9 mouse cellular contexts compared by ENCODE assay signal in the genomic region with DNA sequence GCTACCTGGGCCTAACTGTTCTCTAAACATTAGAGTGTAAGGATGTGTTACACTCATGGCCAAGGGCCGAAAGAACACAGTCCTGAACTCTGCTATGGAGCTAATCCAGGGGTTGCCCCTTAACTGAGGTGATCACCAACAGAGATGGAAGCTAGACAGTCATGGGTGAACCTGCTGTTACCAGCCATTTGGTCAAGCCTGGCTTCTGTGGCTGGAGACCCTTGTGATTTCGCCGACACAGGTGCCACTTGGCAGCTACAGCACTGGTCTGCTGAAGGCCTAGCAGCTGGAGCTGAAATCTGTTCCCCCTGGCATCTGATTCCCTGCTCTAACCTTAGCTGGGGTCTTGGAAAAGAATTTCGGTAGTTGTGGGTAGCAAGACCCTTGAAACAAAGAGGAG. TPM values are rescaled to one million over a fixed set of nuclear protein-coding genes. Genes with fewer than 3 reads are reported as not detected.
A peak's percentile ranks its signal among the peaks of the same experiment; 100 is the strongest.
DNase-seq lines count a peak whose midpoint lies in the region; ATAC-seq and TF ChIP-seq lines count a peak whose summit lies in the region.
"Had no signal": no experiment of that assay in that cellular context is flagged by ENCODE, and none has a peak within 500 bp of the region (broad histone marks: within the 10 kb centered on the region; RNA-seq: fewer than 3 reads in every experiment).

No protein-coding gene starts in this region.

- DNase-seq in gastrocnemius, adult 2 months: no peak
- DNase-seq in gastrocnemius, postnatal 4 days (ENCODE audit: low spot score in 2 of 2): no peak
- no peak for DNase-seq in lung, postnatal 0 days (ENCODE audit: low spot score)
- no peak for DNase-seq in lung, postnatal 25 days (ENCODE audit: low spot score)
- no peak for DNase-seq in thymus, postnatal 4 days

- H3K4me1 ChIP-seq in lung, postnatal 0 days (ENCODE audit: insufficient read depth, low read depth, low read length): peaks cover 43% of the 10 kb centered on the region; the same call in 1 of the 2 replicates
- H3K4me1 ChIP-seq in limb, embryonic 15.5 days: peaks cover 83% of the 10 kb centered on the region

- no peaks in the 10 kb centered on the region for H3K27me3 ChIP-seq in lung, postnatal 0 days (replicated peaks; ENCODE audit: insufficient read depth, low read length)
- no peaks in the 10 kb centered on the region for H3K27me3 ChIP-seq in limb, embryonic 15.5 days

- H3K9ac ChIP-seq in lung, postnatal 0 days (replicated peaks; ENCODE audit: low read depth): no peak overlapping the region
- H3K9ac ChIP-seq in limb, embryonic 15.5 days: peak overlapping the region; percentile 23; the same call in 1 of the 2 replicates

- no peak for TF ChIP-seq CTCF in gastrocnemius, adult 2 months (IDR thresholded peaks at IDR 0.05)
- no peak for TF ChIP-seq CTCF in lung, postnatal 0 days (IDR thresholded peaks at IDR 0.05)

- peak overlapping the region; percentile 99 for H3K4me3 ChIP-seq in gastrocnemius, adult 2 months
- H3K4me3 ChIP-seq in lung, postnatal 0 days (ENCODE audit: low read depth, low read length): no peak overlapping the region; the same call in 1 of the 2 replicates
- peak overlapping the region; percentile 66; the same call in 1 of the 2 replicates for H3K4me3 ChIP-seq in limb, embryonic 15.5 days

- intact Hi-C loops in gastrocnemius, adult 2 months (cut with DNase I): no loop called here

- H3K27ac ChIP-seq in gastrocnemius, adult 2 months: peak overlapping the region; percentile 99
- H3K27ac ChIP-seq in lung, postnatal 0 days (ENCODE audit: low read length): peak overlapping the region; percentile 64; the same call in 1 of the 2 replicates
- peak overlapping the region; percentile 99 for H3K27ac ChIP-seq in limb, embryonic 15.5 days
- H3K27ac ChIP-seq: macrophage had no signal

- WGBS in lung, postnatal 0 days: 56% methylated on average over 4 of the region's 4 CpGs
- 78% methylated on average over 4 of the region's 4 CpGs for WGBS in limb, embryonic 15.5 days

- no peak for ATAC-seq in lung, postnatal 0 days
- ATAC-seq in limb, embryonic 15.5 days (ENCODE audit: insufficient number of reproducible peaks, low FRiP score, low TSS enrichment, low read depth): no peak
- no peak for ATAC-seq in cerebellum, adult (ENCODE audit: insufficient number of reproducible peaks, low FRiP score, low TSS enrichment)
- ATAC-seq in erythroblast, adult 5-6 weeks (replicated peaks; ENCODE audit: low FRiP score, poor library complexity, severe bottlenecking): no peak

- TF ChIP-seq EP300 in lung, postnatal 0 days (IDR thresholded peaks at IDR 0.05): no peak

- H3K9me3 ChIP-seq in lung, postnatal 0 days (ENCODE audit: low read length): no peaks in the 10 kb centered on the region
- H3K9me3 ChIP-seq in limb, embryonic 15.5 days: no peaks in the 10 kb centered on the region

- peak overlapping the region; percentile 72 for H3K4me2 ChIP-seq in lung, postnatal 0 days (replicated peaks; ENCODE audit: low read depth, low read length)
- H3K4me2 ChIP-seq in limb, embryonic 15.5 days: peak overlapping the region; percentile 81

- peaks cover 62% of the 10 kb centered on the region for H3K36me3 ChIP-seq in lung, postnatal 0 days (ENCODE audit: insufficient read depth, low read length)
- peaks cover 74% of the 10 kb centered on the region for H3K36me3 ChIP-seq in limb, embryonic 15.5 days

RNA-seq across cellular contexts. Expression of a gene that starts 6.3 kb away (rescaled TPM):
- total RNA-seq in gastrocnemius, adult 2 months (2021): 10 to 100 TPM; 13.7 to 28.5 TPM
- total RNA-seq in gastrocnemius, postnatal 4 days (2021): 10 to 100 TPM; 58.1 to 61.2 TPM
- polyA plus RNA-seq in lung, postnatal 0 days (2015; fragmentation: Nextera tagmentation; extraction: Ambion mirVana): 50.3 and 56.3 TPM in 2 replicates
- 60.7 and 61.5 TPM in 2 replicates for polyA plus RNA-seq in limb, embryonic 15.5 days (2015; fragmentation: Nextera tagmentation; extraction: Ambion mirVana)
- total RNA-seq in erythroblast, adult 5-6 weeks (2015; ENCODE audit: low replicate concordance): 0.19 and 0.63 TPM in 2 replicates
- total RNA-seq in erythroblast, adult 5-6 weeks (2017; ENCODE audit: low replicate concordance): 2.5 and 3.7 TPM in 2 replicates
